Mouse (Mus musculus): ENCODE measurements at regions not wholly inside any gene's neighbourhood (a gene's known extent, or its start where the extent isn't known, plus 50 kb on each side); places are given as distances from the start of the nearest gene placed in this dataset.
A peak's percentile ranks its signal among the peaks of the same experiment; 100 is the strongest.

GRCm38 (mm10) chr7:128834894-128835293 lies 90.2 kb downstream of the Sec23ip start:
- DNase-seq (ENCODE audit: low read depth, low spot score) = no peak

GRCm38 (mm10) chr7:128836435-128836834 lies 91.7 kb downstream of the Sec23ip start:
- DNase-seq (ENCODE audit: low read depth, low spot score) = no peak

GRCm38 (mm10) chr7:128842561-128842960 lies 97.8 kb downstream of the Sec23ip start:
- no peak for DNase-seq (ENCODE audit: low read depth, low spot score)

GRCm38 (mm10) chr7:128843576-128843975 lies 98.8 kb downstream of the Sec23ip start:
- DNase-seq (ENCODE audit: low read depth, low spot score) = no peak

DNA sequence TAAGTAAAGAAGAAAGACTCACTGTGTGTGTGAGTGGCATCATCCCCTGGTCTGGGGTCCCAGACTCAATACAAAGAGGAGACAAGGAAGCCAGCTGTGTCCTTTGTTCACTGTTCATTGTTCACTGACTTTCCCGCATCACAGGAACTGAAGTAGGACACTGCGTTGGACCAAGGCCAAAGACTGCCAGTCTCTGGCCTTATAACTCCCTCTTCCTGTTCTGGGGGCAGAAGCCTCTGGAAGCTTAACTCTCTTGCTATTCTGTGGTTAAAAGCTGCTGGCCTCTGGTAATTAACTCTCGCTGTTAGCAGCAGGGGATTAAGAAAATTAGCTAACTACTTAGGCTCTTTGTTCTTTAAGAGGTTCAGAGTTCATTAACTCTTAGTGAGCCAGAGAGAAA lies 104.5 kb downstream of the Sec23ip start:
- no peak for DNase-seq (ENCODE audit: low read depth, low spot score)

- DNase-seq (ENCODE audit: low read depth, low spot score) = no peak
These were observed 109.5 kb downstream of the Sec23ip start for GRCm38 (mm10) chr7:128854193-128854592.

DNA sequence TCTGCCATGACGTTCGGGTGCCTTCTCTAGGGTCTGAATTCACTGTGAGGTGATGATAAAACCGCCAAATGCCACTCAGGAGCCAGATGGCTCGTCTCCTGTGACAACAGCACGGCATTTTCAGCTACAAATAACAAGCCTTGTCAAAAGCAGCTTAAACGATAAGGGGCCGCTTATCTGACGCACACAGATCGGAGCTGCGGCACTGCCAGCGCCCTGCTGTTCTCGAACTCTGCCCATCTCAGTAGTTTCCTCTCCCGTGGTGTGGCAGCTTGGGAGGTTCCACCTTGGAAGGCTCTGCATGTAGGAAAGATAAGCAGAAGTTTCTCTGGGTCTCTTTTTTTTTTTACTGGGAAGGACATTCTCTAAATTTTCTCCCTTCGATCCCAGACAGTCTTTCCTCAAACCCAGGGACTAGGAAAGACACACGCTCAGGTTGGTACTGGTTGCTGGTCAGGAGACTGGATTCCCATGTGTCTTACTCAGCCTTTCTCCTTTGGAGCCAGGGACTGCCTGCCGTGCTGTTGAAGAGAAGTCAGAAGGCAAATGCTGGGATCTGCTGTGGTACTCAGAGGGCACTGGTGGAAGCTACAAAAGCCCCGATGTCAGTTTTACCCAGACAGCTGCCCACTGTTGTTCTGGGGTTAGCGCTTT lies 110.1 kb downstream of the Sec23ip start:
- DNase-seq (ENCODE audit: low read depth, low spot score) = no peak

DNA sequence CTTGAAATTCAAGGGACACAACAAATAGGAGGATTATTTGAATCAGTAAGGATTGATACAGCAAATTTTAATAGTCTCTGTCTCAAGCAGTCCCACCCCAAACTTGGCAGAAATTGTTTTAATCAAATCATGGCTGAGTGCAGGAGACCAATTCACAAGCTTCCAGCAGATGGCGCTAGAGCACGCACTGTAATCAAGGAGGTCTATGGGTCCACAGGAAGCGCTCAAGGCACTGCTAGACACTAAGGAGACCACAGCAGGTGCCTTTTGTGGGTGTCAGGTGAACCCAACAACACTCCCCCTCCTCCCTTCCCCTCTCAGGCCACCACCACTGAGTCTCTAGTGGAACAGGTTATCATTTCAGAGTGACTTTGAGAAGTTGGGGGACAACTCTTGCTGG lies 115.4 kb downstream of the Sec23ip start:
- peak; percentile 27 for DNase-seq (ENCODE audit: low read depth, low spot score)

GRCm38 (mm10) chr7:128860709-128861108 lies 116.0 kb downstream of the Sec23ip start:
- no peak for DNase-seq (ENCODE audit: low read depth, low spot score)

DNA sequence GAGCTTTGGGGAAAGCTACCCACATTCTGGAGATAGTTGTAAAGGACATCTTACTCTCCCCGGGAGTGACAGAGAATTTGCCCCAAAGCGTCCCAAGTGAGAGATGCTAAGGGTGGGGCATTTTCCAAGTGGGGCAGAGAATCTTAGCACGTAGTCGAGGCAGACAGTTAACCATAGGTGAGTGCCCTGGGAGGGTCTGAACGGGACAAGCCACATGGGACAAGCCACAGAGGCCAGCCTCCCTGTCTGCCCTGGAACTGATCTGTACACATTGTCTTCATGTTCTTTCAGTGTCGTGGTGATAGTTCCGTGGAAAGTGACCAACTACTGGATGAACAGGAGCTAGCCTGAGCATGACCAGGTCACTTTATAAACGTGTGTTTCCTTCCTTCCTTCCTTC lies 116.6 kb downstream of the Sec23ip start:
- DNase-seq (ENCODE audit: low read depth, low spot score) = no peak

DNA sequence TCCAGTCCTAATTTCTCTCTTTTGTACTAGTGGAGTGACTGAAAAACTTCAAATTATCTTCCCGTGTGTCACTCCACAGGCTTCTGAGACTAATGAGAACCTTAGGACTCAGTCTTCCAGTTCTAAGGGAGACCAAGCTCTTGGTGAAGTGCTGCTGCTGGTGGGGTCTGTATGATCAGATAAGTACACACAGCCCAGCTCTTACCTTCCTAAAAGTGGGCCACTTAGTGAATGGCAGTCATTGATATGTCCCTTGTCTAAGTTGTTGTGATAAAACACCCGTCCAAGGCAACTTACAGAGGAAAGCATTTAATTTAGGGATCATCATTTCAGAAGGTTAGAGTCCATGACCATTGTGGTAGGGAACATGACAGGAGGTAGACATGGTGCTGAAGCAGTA lies 124.1 kb downstream of the Sec23ip start:
- no peak for DNase-seq (ENCODE audit: low read depth, low spot score)

DNA sequence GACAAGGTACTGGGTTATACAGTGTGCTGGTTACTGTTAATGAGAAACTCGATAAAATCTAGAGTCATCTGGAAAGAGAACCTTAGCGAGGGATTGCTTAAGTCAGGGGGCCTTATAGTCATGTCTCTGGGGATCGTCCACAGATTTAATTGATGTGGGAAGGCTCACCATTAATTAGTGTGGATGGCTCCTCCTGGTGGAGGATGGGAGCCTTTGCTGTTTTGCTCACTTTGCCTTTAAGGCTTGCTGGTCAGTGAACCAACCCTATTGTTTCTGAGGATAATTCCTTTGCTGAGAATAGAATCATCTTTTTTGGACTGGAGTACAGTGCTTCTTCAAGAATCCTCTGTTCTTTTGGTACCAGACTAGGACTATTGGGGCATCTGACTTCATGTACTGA lies 139.3 kb downstream of the Sec23ip start:
- DNase-seq (ENCODE audit: low read depth, low spot score) = no peak

GRCm38 (mm10) chr7:128885551-128885950 lies 140.8 kb downstream of the Sec23ip start:
- no peak for DNase-seq (ENCODE audit: low read depth, low spot score)

GRCm38 (mm10) chr7:128910134-128910533 lies 165.4 kb downstream of the Sec23ip start:
- no peak for DNase-seq (ENCODE audit: low read depth, low spot score)

GRCm38 (mm10) chr7:128937976-128938730 lies 193.4 kb downstream of the Sec23ip start:
- DNase-seq (ENCODE audit: low read depth, low spot score) = no peak

GRCm38 (mm10) chr7:128960575-128960974 lies 215.8 kb downstream of the Sec23ip start:
- DNase-seq (ENCODE audit: low read depth, low spot score) = no peak

DNA sequence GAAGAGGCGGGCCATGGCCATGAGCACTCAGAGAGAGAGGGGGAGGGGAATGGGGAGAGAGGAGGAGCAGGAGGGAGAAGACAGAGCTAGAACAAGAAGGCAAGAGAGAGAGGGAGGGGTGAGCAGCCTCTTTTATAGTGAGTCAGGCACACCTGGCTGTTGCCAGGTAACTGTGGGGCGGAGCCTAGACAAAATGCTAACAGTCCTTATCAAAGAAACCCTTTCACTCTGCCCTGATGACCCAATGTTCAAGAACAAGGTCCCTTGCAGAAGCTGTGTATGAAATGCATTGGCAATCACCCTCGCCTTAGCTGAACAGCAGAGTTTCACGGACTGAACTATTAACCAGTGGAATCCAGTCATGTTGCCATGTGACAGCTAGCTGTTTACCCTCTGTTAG lies 235.2 kb downstream of the Sec23ip start:
- DNase-seq (ENCODE audit: low read depth, low spot score) = no peak

GRCm38 (mm10) chr7:128980827-128981226 lies 236.1 kb downstream of the Sec23ip start:
- no peak for DNase-seq (ENCODE audit: low read depth, low spot score)

DNA sequence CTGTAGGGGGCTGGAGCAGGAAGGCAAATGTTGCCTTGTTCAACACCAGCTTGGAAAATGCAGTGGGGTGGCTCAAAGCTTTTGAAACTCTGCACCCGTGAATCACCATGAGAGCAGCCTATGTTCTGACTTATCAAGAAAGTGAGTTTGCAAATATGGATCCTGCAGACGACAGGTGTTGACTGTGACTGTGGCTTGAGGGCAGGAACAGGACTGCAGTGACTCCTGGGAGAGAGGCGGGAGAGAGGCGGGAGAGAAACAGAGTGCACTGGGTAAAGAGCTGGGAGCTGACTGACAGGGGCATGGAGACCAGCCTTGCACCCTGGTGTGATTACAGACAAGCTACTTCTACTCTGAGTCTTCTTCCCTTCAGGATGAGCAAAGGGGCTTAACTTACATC lies 254.0 kb downstream of the Sec23ip start:
- no peak for DNase-seq (ENCODE audit: low read depth, low spot score)

- peak; percentile 16 for DNase-seq (ENCODE audit: low read depth, low spot score)
These were observed 254.4 kb upstream of the Plpp4 start for GRCm38 (mm10) chr7:129002419-129002818.

DNA sequence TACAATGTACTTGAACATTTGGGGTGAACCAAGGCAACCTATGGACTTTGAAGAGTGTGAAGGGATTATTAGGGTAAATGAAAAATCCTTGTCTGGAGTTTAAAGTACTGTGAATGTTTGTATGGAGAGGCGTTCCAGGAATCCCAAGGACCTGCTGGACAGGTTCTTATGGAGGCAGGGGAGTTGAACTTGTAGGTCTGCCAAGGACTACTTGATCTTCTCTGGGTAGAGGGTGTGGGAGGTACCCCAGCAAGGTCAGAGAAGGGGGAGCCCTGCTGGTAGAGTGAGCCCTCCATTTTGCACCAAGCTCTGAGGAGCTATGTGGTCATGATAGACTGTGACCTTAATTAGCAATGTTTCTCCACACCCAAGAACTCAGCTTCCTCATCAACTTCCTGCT lies 253.7 kb upstream of the Plpp4 start:
- DNase-seq (ENCODE audit: low read depth, low spot score) = no peak

GRCm38 (mm10) chr7:129016353-129016752 lies 240.5 kb upstream of the Plpp4 start:
- DNase-seq (ENCODE audit: low read depth, low spot score) = no peak

DNA sequence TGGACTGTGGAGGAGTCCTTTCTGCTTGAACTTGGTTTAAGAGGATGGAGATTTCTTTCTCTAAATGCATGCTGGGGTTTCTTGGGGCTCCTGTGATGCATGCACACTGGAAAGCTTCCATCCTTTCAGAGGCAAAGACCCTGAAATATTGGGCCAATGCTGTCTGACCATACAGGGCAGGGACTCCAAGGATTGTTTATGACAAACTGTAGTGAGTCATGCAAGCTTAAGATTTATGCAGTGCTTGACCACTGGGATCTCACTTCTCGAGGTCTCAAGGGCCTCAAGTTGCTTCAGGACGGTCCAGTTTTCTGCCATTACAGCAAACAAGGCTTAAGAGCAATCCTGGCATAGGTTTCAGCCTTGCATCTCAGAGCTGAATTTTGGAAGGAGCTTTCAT lies 229.7 kb upstream of the Plpp4 start:
- DNase-seq (ENCODE audit: low read depth, low spot score) = no peak
